Mouse (Mus musculus) hindbrain, postnatal 0 days (tissue): ENCODE measurements around the gene Tspan18. TPM values are rescaled to one million over a fixed set of nuclear protein-coding genes. Genes with fewer than 3 reads are reported as not detected.

ENCODE experiments used
- ATAC-seq: fragments of 200-750 bp; cut with Nextera tagmentation; 2 replicates; pipeline ENCODE4 v1.8.0; 2017; ENCODE audit warnings: mild to moderate bottlenecking, moderate TSS enrichment, moderate library complexity
- DNase-seq: peaks from one replicate; pipeline ENCODE4 v3.0.0-alpha.2; 2015; ENCODE audit warnings: low spot score
- H3K27ac ChIP-seq: fragments of 300-500 bp; sonication (generic); 2 replicates; pipeline ENCODE4 v1.5.1; 2014; ENCODE audit warnings: mild to moderate bottlenecking
- H3K27me3 ChIP-seq: fragments of 300-500 bp; sonication (generic); 2 replicates; pipeline ENCODE4 v1.6.1; 2014; ENCODE audit warnings: low read length, mixed read lengths; ENCODE audit not compliant: insufficient read depth
- H3K36me3 ChIP-seq: fragments of 300-500 bp; sonication (generic); 2 replicates; pipeline ENCODE4 v1.6.1; 2014; ENCODE audit warnings: low read length, mixed read lengths; ENCODE audit not compliant: insufficient read depth
- H3K4me1 ChIP-seq: fragments of 300-500 bp; sonication (generic); 2 replicates; pipeline ENCODE4 v1.6.1; 2014; ENCODE audit warnings: antibody characterized with exemption, low read length, mixed read lengths; ENCODE audit not compliant: insufficient read depth
- H3K4me2 ChIP-seq: fragments of 300-500 bp; sonication (generic); 2 replicates; pipeline ENCODE4 v1.6.1; 2014; ENCODE audit warnings: low read depth, mild to moderate bottlenecking, low read length, moderate library complexity, mixed read lengths
- H3K4me3 ChIP-seq: fragments of 300-500 bp; sonication (generic); 2 replicates; pipeline ENCODE4 v1.5.1; 2014; ENCODE audit warnings: low read length
- H3K9ac ChIP-seq: fragments of 300-500 bp; sonication (generic); replicated peaks from 2 replicates; pipeline ENCODE4 v1.6.1; 2014; ENCODE audit warnings: mild to moderate bottlenecking, low read length, moderate library complexity, mixed read lengths
- H3K9me3 ChIP-seq: fragments of 300-500 bp; sonication (generic); 2 replicates; pipeline ENCODE4 v1.6.1; 2016; ENCODE audit warnings: low read length, mixed read lengths
- CTCF ChIP-seq: IDR thresholded peaks from 2 replicates; pipeline ENCODE4 v1.5.1; 2016; ENCODE audit warnings: antibody characterized with exemption, control low read depth, low read depth
- WGBS: fragments of 180-500 bp; shearing (Covaris S2); extraction: QIAGEN DNeasy Blood & Tissue Kit; methylation state at CpG from one replicate; pipeline ENCODE4 v1.1.7; 2014; 5-methylcytosine and 5-hydroxymethylcytosine counted together
- polyA plus RNA-seq: library from polyadenylated mRNA; unstranded; fragments of >200 nt; fragmentation: Nextera tagmentation; extraction: Ambion mirVana; gene quantifications from 2 replicates; pipeline ENCODE4 v1.2.1, GENCODE M21; 2015
- total RNA-seq: library from RNA; depleted of rRNA; stranded (reverse); fragments of >200 nt; gene quantifications from 2 replicates; pipeline ENCODE4 v1.2.3, GENCODE M21; 2014; rRNA removed

Gene Tspan18
- total and polyA plus RNA-seq, 2 experiments from 2014 or later: 12.3 to 23.5 TPM

DNA sequence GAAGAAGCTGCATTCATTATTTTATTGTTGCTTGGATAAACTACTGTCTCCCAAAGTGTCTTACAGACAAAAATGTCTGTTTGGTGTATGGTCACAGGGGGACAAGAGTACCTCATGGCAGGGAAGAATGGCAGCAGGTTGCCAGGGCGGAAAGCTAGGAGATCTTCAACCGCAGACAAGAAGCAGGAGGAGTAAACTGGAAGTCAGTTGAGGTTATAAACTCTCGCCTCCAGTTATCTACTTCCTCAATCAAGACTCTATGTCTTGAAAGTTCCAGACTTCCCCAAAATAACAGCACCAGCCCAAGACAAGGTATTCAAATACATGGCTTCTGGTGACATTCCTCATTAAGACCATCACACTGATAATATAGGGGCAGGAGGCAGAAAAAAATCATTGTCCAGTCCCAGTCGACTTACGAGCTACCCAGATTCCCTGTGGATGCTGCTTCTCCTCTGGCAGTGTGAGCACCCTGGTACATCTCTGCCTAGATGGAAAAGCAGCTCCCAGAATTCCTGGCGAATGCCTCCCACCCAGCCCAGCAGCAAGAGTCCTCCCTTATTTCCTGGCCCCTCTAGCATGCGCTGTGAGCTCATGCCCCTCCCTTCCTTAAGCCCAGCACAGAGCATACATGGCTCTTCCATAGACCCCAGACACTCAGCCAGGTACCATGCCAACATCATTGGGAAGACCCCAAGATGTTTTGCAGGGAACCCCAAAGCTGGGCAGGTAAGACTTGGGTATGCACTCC, 172.2 kb downstream of the Tspan18 start:
- ATAC-seq (no peak), DNase-seq (no peak)
- Histone ChIP-seq H3K27ac (no peak overlapping the region), H3K4me1 (0 out of 2 replicates have a peak, but pooled peaks cover 11% of the 10 kb centered on the region), H3K27me3 (no peaks in the 10 kb centered on the region), H3K36me3 (no peaks in the 10 kb centered on the region), H3K9ac (no peak overlapping the region), H3K4me2 (no peak overlapping the region), H3K9me3 (no peaks in the 10 kb centered on the region), H3K4me3 (no peak overlapping the region)
- no peak for TF ChIP-seq CTCF
- 84% methylated on average over 7 of the region's 7 CpGs for WGBS

DNA sequence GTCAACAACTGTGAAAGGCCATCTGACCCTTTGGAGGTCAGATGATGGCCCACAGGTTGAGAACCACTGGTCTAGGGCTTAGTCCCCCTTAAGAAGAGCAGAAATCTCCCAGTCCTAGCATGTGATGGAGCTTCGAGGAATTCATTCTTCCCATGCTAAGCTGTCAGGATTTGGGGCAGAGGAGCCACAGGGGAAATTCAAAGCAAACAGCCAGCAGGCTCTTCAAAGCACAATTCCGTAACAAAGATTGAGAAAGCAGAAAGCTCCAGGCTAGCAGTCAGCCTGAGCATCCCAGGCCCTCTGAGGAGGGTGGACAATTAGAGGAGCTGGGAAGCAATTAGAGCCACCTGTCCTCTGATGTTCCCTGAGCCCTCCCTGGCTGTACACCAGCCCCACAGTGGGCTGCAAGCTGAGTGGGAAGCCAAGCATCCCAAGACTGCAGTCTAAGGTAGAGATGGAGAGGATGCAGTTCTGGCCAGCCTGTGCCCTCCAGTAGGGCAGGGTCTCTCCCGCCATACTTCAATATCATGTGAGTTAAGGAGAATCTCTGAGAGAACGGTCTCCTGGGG, 173.8 kb downstream of the Tspan18 start:
- Histone ChIP-seq H3K27me3 (no peaks in the 10 kb centered on the region), H3K4me3 (no peak overlapping the region), H3K4me1 (0 out of 2 replicates have a peak, but pooled peaks cover 2% of the 10 kb centered on the region), H3K27ac (no peak overlapping the region), H3K9ac (no peak overlapping the region), H3K36me3 (no peaks in the 10 kb centered on the region), H3K4me2 (no peak overlapping the region), H3K9me3 (no peaks in the 10 kb centered on the region)
- ATAC-seq: peak; percentile 39; the same call in 1 of the 2 replicates
- no peak for TF ChIP-seq CTCF
- 62% methylated on average over 4 of the region's 4 CpGs for WGBS
- DNase-seq: peak; percentile 47

DNA sequence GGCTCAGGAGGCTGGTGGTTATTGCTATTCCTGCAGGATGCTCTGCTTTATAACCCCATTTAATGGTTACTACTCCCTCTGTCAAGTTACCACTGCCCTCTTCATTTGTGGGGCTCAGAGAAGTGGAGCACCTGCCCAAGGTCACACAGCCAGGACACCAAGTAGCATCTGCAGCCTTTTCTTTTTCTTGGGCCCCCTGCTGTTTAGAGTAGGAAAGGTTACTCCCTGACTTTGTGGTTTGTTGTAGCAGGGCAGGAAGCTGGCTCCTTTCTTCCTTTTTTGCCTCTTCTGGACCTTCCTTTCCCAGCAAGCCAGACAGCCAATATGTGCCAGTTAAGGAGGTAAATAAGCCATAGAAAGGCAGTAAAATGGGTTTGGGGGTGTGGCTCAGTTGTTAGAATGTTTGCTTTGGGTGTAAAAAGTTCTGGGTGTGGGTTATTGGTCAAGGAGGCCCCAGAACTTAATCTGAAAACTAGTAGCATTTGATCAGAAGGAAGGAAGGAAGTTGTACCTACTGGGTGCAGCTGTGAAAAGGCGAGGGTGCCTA, 179.7 kb downstream of the Tspan18 start:
- Histone ChIP-seq H3K27me3 (no peaks in the 10 kb centered on the region), H3K9ac (no peak overlapping the region), H3K9me3 (no peaks in the 10 kb centered on the region), H3K27ac (no peak overlapping the region), H3K36me3 (no peaks in the 10 kb centered on the region), H3K4me2 (no peak overlapping the region), H3K4me3 (no peak overlapping the region), H3K4me1 (peaks cover 10% of the 10 kb centered on the region; the same call in 1 of the 2 replicates)
- no peak for DNase-seq
- WGBS: 86% methylated on average over 1 of the region's 1 CpGs
- TF ChIP-seq CTCF: no peak
- ATAC-seq: no peak

DNA sequence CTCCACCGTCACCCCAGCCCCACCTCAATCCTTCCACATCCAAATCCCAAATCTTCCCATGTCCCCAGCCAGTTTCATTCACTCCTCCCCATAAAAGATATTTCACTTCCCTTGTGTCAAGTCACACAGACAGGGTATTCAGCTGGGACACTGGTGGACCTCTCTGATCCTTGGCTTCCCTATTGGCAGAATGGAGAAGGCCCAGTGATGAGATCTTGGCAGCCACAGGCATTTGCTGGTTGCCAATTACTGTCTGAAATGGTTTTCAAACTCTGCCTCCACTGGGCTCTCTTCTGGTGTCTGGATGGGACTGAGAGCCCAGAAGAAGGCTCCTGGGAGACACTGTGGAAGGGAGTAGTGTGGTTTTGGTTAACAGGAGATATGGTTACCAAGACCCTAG, 180.5 kb downstream of the Tspan18 start:
- H3K36me3 ChIP-seq: no peaks in the 10 kb centered on the region
- ATAC-seq: no peak

DNA sequence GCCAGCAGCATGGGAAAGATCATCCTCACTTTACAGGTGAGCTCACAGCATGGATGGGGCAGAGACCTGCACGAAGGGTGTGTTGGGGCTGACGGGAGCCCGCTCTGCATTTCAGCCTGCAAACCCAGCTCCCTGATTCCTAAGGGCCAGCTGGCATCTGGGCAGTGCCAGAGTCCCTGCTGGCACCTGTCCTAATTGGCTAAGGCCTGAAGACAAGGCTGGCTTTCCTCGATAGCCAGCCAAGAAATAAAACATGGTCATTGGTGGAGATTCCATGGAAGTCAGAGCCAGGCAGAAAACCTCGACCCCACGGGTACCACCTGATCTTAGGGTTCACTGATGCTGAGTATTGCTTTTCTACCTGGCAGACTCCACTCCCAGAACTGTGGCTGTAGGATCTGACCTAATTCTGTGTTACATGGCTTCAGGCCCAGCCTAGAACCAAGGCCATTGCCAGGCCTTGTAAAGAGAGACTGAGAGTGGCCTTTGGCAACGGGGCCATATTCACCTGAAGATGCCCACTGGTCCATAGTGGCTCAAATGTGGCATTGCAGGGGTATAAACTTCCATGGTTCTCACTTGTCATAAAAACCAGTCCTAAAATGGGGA, 181.3 kb downstream of the Tspan18 start:
- ATAC-seq: peak; percentile 79
- peak; percentile 88 for DNase-seq
- no peaks in the 10 kb centered on the region for H3K36me3 ChIP-seq
- no peaks in the 10 kb centered on the region for H3K9me3 ChIP-seq
- WGBS: 47% methylated on average over 7 of the region's 7 CpGs
- no peaks in the 10 kb centered on the region for H3K27me3 ChIP-seq
- no peak overlapping the region for H3K4me2 ChIP-seq
- peak overlapping the region; percentile 51; the same call in 1 of the 2 replicates for H3K27ac ChIP-seq
- no peak for TF ChIP-seq CTCF
- H3K4me1 ChIP-seq: peaks cover 8% of the 10 kb centered on the region; the same call in 1 of the 2 replicates
- H3K9ac ChIP-seq: no peak overlapping the region
- no peak overlapping the region for H3K4me3 ChIP-seq

More for the DNA sequence above, 180.5 kb downstream of the Tspan18 start:
- H3K4me3 ChIP-seq: no peak overlapping the region
- WGBS: 85% methylated on average over 1 of the region's 1 CpGs
- H3K9ac ChIP-seq: no peak overlapping the region
- H3K9me3 ChIP-seq: no peaks in the 10 kb centered on the region
- no peaks in the 10 kb centered on the region for H3K27me3 ChIP-seq
- no peak overlapping the region for H3K4me2 ChIP-seq
- DNase-seq: no peak
- TF ChIP-seq CTCF: no peak
- no peak overlapping the region for H3K27ac ChIP-seq
- H3K4me1 ChIP-seq: peaks cover 9% of the 10 kb centered on the region; the same call in 1 of the 2 replicates

DNA sequence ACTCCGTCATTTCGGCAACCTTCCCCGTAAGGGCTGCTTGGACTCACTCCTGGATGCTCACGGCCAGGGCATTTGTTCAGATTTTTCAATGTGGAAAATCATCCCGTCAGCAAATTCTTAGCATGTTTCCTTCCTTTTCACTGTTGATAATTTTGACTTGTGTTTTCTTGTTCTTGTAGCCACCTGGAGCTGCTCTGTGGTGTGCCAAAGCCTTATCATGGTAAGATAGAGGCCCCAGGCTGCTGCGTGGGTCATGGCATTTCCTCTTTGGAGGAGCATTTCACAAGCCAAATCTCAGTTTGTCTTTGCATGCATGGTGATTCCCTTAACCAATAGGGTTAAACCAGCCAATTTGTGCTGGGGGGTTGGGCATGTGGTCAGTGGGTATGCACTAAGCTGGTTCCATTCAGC, 182.1 kb downstream of the Tspan18 start:
- Histone ChIP-seq H3K4me1 (peaks cover 8% of the 10 kb centered on the region; the same call in 1 of the 2 replicates), H3K9ac (no peak overlapping the region), H3K27me3 (no peaks in the 10 kb centered on the region), H3K27ac (peak overlapping the region; percentile 51; the same call in 1 of the 2 replicates), H3K36me3 (no peaks in the 10 kb centered on the region), H3K4me2 (no peak overlapping the region), H3K9me3 (no peaks in the 10 kb centered on the region), H3K4me3 (no peak overlapping the region)
- 47% methylated on average over 6 of the region's 6 CpGs for WGBS
- DNase-seq (no peak), ATAC-seq (no peak)
- TF ChIP-seq CTCF: no peak

Other genes starting within 250 kb of the Tspan18 start
- gene Trp53i11, start 147.0 kb downstream of the Tspan18 start, total RNA-seq: 150 and 176 TPM in 2 replicates
- 49.6 and 66.7 TPM in 2 replicates for gene Trp53i11, start 147.0 kb downstream of the Tspan18 start, polyA plus RNA-seq
- 12.4 and 14.2 TPM in 2 replicates for gene Cd82, start 128.6 kb upstream of the Tspan18 start, total RNA-seq
- 21.8 and 25.1 TPM in 2 replicates for gene Cd82, start 128.6 kb upstream of the Tspan18 start, polyA plus RNA-seq
- not detected in 2 replicates for gene Gm10803, start 226.1 kb upstream of the Tspan18 start, total RNA-seq
- gene Gm10803, start 226.1 kb upstream of the Tspan18 start, polyA plus RNA-seq: not detected in 2 replicates